Mouse (Mus musculus): Measurements from ENCODE around the gene Morn4. TPM values are rescaled to one million over a fixed set of nuclear protein-coding genes. Genes with fewer than 3 reads are reported as not detected.

The Morn4 gene
- total and polyA plus RNA-seq, 3 experiments: 5.7 to 18.4 TPM; not detected in 1

- Histone ChIP-seq H3K27me3 (ENCODE audit: control insufficient read depth in 1 of 2, insufficient read depth in 2 of 2, low read length in 2 of 2) (no peaks in the 10 kb centered on the region), H3K9ac (ENCODE audit: control insufficient read depth, low read depth, low read length, poor library complexity, severe bottlenecking) (peak within 1 kb of the TSS; percentile 73), H3K9me3 (replicated peaks; ENCODE audit: insufficient read depth, low read length) (no peaks in the 10 kb centered on the region), H3K4me3 (ENCODE audit: control insufficient read depth in 1 of 2, insufficient read depth in 1 of 2, low read depth in 2 of 2, low read length in 2 of 2) (peak within 1 kb of the TSS; percentile 82 to 91), H3K27ac (ENCODE audit: control insufficient read depth, low read depth, low read length) (peak within 1 kb of the TSS; percentile 86), H3K79me2 (ENCODE audit: control insufficient read depth, insufficient read depth, low read length, poor library complexity) (peaks cover 12% of the 10 kb centered on the region), H3K4me1 (ENCODE audit: control insufficient read depth in 1 of 2, insufficient read depth in 2 of 2, low read length in 2 of 2) (peaks cover 2 to 3% of the 10 kb centered on the region in 2 experiments; a peak in 1 of 4 replicates), H3K36me3 (ENCODE audit: control insufficient read depth in 1 of 2, insufficient read depth in 2 of 2, low read length in 2 of 2) (peaks cover 0 to 12% of the 10 kb centered on the region in 2 experiments; a peak in 2 of 4 replicates)
- DNase-seq (ENCODE audit: low read depth, low spot score): peak; percentile 100
- 0 out of 2 replicates have a peak, but pooled peaks have one; percentile 37 for TF ChIP-seq ETS1 (IDR thresholded peaks at IDR 0.05; ENCODE audit: low read depth, low read length)
- no peak for TF ChIP-seq RAD21 (IDR thresholded peaks at IDR 0.05; ENCODE audit: low read depth, low read length)
- TF ChIP-seq TBP (IDR thresholded peaks at IDR 0.05; ENCODE audit: low read depth, low read length): peak; percentile 90
- peak; percentile 71 for TF ChIP-seq MAX (IDR thresholded peaks at IDR 0.05; ENCODE audit: low read length)
- no peak for TF ChIP-seq CHD2 (IDR thresholded peaks at IDR 0.05; ENCODE audit: low read length)
- peak; percentile 98 for TF ChIP-seq NRF1 (IDR thresholded peaks at IDR 0.05; ENCODE audit: insufficient read depth, low read depth, low read length, poor library complexity, severe bottlenecking)
- peak; percentile 48; the same call in 1 of the 2 replicates for TF ChIP-seq TCF12 (IDR thresholded peaks at IDR 0.05; ENCODE audit: low read depth, low read length)
- TF ChIP-seq ZKSCAN1 (IDR thresholded peaks at IDR 0.05; ENCODE audit: low read depth, low read length): no peak
- TF ChIP-seq ZMIZ1 (IDR thresholded peaks at IDR 0.05; ENCODE audit: low read depth, low read length): peak; percentile 91
- TF ChIP-seq SIN3A (IDR thresholded peaks at IDR 0.05; ENCODE audit: low read length): peak; percentile 85
- peak; percentile 86 for TF ChIP-seq NELFE (IDR thresholded peaks at IDR 0.05; ENCODE audit: low read depth, low read length)
- no peak for TF ChIP-seq MEF2A (IDR thresholded peaks at IDR 0.05; ENCODE audit: extremely low read depth, insufficient replicate concordance, low read depth, low read length, poor library complexity, severe bottlenecking)
- TF ChIP-seq CTCF (IDR thresholded peaks at IDR 0.05 in 2 of 3, conservative IDR thresholded peaks at IDR 0.05 in 1 of 3; ENCODE audit: control insufficient read depth in 1 of 3, insufficient read depth in 1 of 3, low read depth in 2 of 3, low read length in 3 of 3, poor library complexity in 1 of 3, severe bottlenecking in 1 of 3): no peak
- TF ChIP-seq HCFC1 (IDR thresholded peaks at IDR 0.05; ENCODE audit: low read depth, low read length): peak; percentile 80
- TF ChIP-seq USF2 (IDR thresholded peaks at IDR 0.05; ENCODE audit: borderline replicate concordance in 1 of 2, insufficient read depth in 1 of 2, low read depth in 1 of 2, low read length in 2 of 2): no peak
- TF ChIP-seq ELF1 (IDR thresholded peaks at IDR 0.05; ENCODE audit: low read depth, low read length): peak; percentile 57; the same call in 1 of the 2 replicates
- no peak for TF ChIP-seq POLR2AphosphoS5 (IDR thresholded peaks at IDR 0.05; ENCODE audit: borderline replicate concordance, low read depth, low read length)
- peak; percentile 58 to 85; a peak in 3 of 4 replicates for TF ChIP-seq POLR2A (IDR thresholded peaks at IDR 0.05; ENCODE audit: control insufficient read depth in 1 of 2, insufficient read depth in 1 of 2, low read depth in 1 of 2, low read length in 2 of 2, poor library complexity in 1 of 2)
- peak; percentile 86 for TF ChIP-seq MXI1 (IDR thresholded peaks at IDR 0.05; ENCODE audit: low read depth, low read length)
- TF ChIP-seq EP300 (IDR thresholded peaks at IDR 0.05; ENCODE audit: low read depth in 1 of 2, low read length in 2 of 2): no peak
- TF ChIP-seq MAFK (IDR thresholded peaks at IDR 0.05; ENCODE audit: borderline replicate concordance, low read depth, low read length): no peak
- TF ChIP-seq POLR2AphosphoS2 (IDR thresholded peaks at IDR 0.05; ENCODE audit: low read length): peak; percentile 91
- TF ChIP-seq MYC (IDR thresholded peaks at IDR 0.05; ENCODE audit: low read depth, low read length): peak; percentile 45; the same call in 1 of the 2 replicates
- no peak for TF ChIP-seq E2F4 (IDR thresholded peaks at IDR 0.05; ENCODE audit: borderline replicate concordance, low read depth, low read length)
- peak; percentile 37 for TF ChIP-seq USF1 (IDR thresholded peaks at IDR 0.05; ENCODE audit: low read depth, low read length)
- TF ChIP-seq ZNF384 (IDR thresholded peaks at IDR 0.05; ENCODE audit: low read depth, low read length): peak; percentile 68
- TF ChIP-seq JUND (IDR thresholded peaks at IDR 0.05; ENCODE audit: low read depth, low read length): no peak
- TF ChIP-seq UBTF (IDR thresholded peaks at IDR 0.05; ENCODE audit: borderline replicate concordance, insufficient read depth, low read depth, low read length): 0 out of 2 replicates have a peak, but pooled peaks have one; percentile 83
- no peak for TF ChIP-seq RCOR1 (IDR thresholded peaks at IDR 0.05; ENCODE audit: low read depth, low read length)
- no peak for TF ChIP-seq GABPA (IDR thresholded peaks at IDR 0.05; ENCODE audit: low read depth, low read length)
- no peak for TF ChIP-seq MYB (IDR thresholded peaks at IDR 0.05; ENCODE audit: low read depth, low read length)
- TF ChIP-seq MAZ (IDR thresholded peaks at IDR 0.05; ENCODE audit: low read depth, low read length): no peak; the same call in 1 of the 2 replicates
- no peak for TF ChIP-seq BHLHE40 (IDR thresholded peaks at IDR 0.05; ENCODE audit: borderline replicate concordance, low read depth, low read length)
- TF ChIP-seq TAL1 (IDR thresholded peaks at IDR 0.05; ENCODE audit: low read length): no peak
- no peak; the same call in 1 of the 2 replicates for TF ChIP-seq KAT2A (conservative IDR thresholded peaks at IDR 0.05; ENCODE audit: low read depth, low read length)
These were observed 3.8 kb upstream of the Morn4 start, which contains the start of gene Pi4k2a for GRCm38 (mm10) chr19:42089748-42090595. TSS of gene Pi4k2a (plus strand) at chr19:42090470.

Data from MEL (cell line).